Mouse (Mus musculus): ENCODE measurements around the gene Hs6st3. TPM values are rescaled to one million over a fixed set of nuclear protein-coding genes. Genes with fewer than 3 reads are reported as not detected.

Hs6st3 gene
- total and polyA plus RNA-seq, 3 experiments, result not detected

- Histone ChIP-seq H3K4me3 (replicated peaks in 1 of 3; ENCODE audit: low read depth in 2 of 3, low read length in 2 of 3, poor library complexity in 1 of 3) (no peak overlapping the region), H3K27ac (ENCODE audit: insufficient read depth, low read depth) (no peak overlapping the region), H3K4me1 (ENCODE audit: control insufficient read depth in 1 of 2, insufficient read depth in 2 of 2) (no peaks in the 10 kb centered on the region), H3K36me3 (replicated peaks in 1 of 2; ENCODE audit: control insufficient read depth in 1 of 2, insufficient read depth in 1 of 2, low read length in 1 of 2) (no peaks in the 10 kb centered on the region), H3K9me3 (replicated peaks; ENCODE audit: low read length) (peaks cover 9% of the 10 kb centered on the region), H3K9ac (ENCODE audit: insufficient read depth, low read depth) (no peak overlapping the region), H3K27me3 (replicated peaks) (no peaks in the 10 kb centered on the region), H3K79me2 (replicated peaks; ENCODE audit: control insufficient read depth, extremely low read depth, insufficient read depth, poor library complexity, severe bottlenecking) (no peaks in the 10 kb centered on the region), H3K4me2 (ENCODE audit: insufficient read depth, low read depth, poor library complexity, severe bottlenecking) (no peak overlapping the region)
- in situ Hi-C loops (cut with MboI; ENCODE audit: low pct_ligation_motif_present, low pct_unique_long_range_greater_than_20kb, low sequenced_read_pairs), result no loop called here
- DNase-seq (ENCODE audit: extremely low read depth), result no peak
- dilution Hi-C loops (cut with MboI; ENCODE audit: extremely low pct_ligation_motif_present, extremely low pct_unique_long_range_greater_than_20kb, low sequenced_read_pairs), result no loop called here
- TF ChIP-seq TBP (conservative IDR thresholded peaks at IDR 0.05; ENCODE audit: low read depth, low read length), result no peak
- TF ChIP-seq E2F4 (IDR thresholded peaks at IDR 0.05; ENCODE audit: insufficient replicate concordance, low read depth, low read length), result no peak
- TF ChIP-seq BHLHE40 (IDR thresholded peaks at IDR 0.05; ENCODE audit: low read depth, low read length), result no peak
- no peak for TF ChIP-seq JUN (IDR thresholded peaks at IDR 0.05; ENCODE audit: insufficient read depth, low read depth, low read length)
- TF ChIP-seq PAX5 (IDR thresholded peaks at IDR 0.05; ENCODE audit: low read length), result no peak
- no peak for TF ChIP-seq NRF1 (IDR thresholded peaks at IDR 0.05; ENCODE audit: low read depth, low read length)
- TF ChIP-seq USF1 (IDR thresholded peaks at IDR 0.05; ENCODE audit: low read depth, low read length), result no peak
- TF ChIP-seq MAFK (IDR thresholded peaks at IDR 0.05; ENCODE audit: insufficient replicate concordance, low read length), result no peak
- no peak for TF ChIP-seq UBTF (IDR thresholded peaks at IDR 0.05; ENCODE audit: low read depth, low read length)
- no peak for TF ChIP-seq MAX (IDR thresholded peaks at IDR 0.05; ENCODE audit: low read length)
- no peak for TF ChIP-seq CHD2 (IDR thresholded peaks at IDR 0.05; ENCODE audit: low read length)
- no peak for TF ChIP-seq MEF2A (IDR thresholded peaks at IDR 0.05; ENCODE audit: borderline replicate concordance, low read depth, low read length)
- TF ChIP-seq SIN3A (IDR thresholded peaks at IDR 0.05; ENCODE audit: low read length), result no peak
- no peak for TF ChIP-seq ZNF384 (IDR thresholded peaks at IDR 0.05; ENCODE audit: low read depth, low read length)
These were observed 209.1 kb downstream of the Hs6st3 start for GRCm38 (mm10) chr14:119347236-119347635.

- DNase-seq (ENCODE audit: extremely low read depth), result no peak
- dilution Hi-C loops (cut with MboI; ENCODE audit: extremely low pct_ligation_motif_present, extremely low pct_unique_long_range_greater_than_20kb, low sequenced_read_pairs), result no loop called here
- Histone ChIP-seq H3K4me3 (replicated peaks in 1 of 3; ENCODE audit: low read depth in 2 of 3, low read length in 2 of 3, poor library complexity in 1 of 3) (no peak overlapping the region), H3K4me2 (ENCODE audit: insufficient read depth, low read depth, poor library complexity, severe bottlenecking) (no peak overlapping the region), H3K4me1 (ENCODE audit: control insufficient read depth in 1 of 2, insufficient read depth in 2 of 2) (no peaks in the 10 kb centered on the region), H3K27ac (ENCODE audit: insufficient read depth, low read depth) (no peak overlapping the region), H3K9me3 (replicated peaks; ENCODE audit: low read length) (peaks cover 8% of the 10 kb centered on the region), H3K79me2 (replicated peaks; ENCODE audit: control insufficient read depth, extremely low read depth, insufficient read depth, poor library complexity, severe bottlenecking) (no peaks in the 10 kb centered on the region), H3K27me3 (replicated peaks) (no peaks in the 10 kb centered on the region), H3K9ac (ENCODE audit: insufficient read depth, low read depth) (no peak overlapping the region), H3K36me3 (replicated peaks in 1 of 2; ENCODE audit: control insufficient read depth in 1 of 2, insufficient read depth in 1 of 2, low read length in 1 of 2) (no peaks in the 10 kb centered on the region)
- TF ChIP-seq NRF1 (IDR thresholded peaks at IDR 0.05; ENCODE audit: low read depth, low read length) (no peak), POLR2A (IDR thresholded peaks at IDR 0.05; ENCODE audit: low read depth, low read length) (no peak), MXI1 (IDR thresholded peaks at IDR 0.05; ENCODE audit: low read depth, low read length) (no peak), CHD2 (IDR thresholded peaks at IDR 0.05; ENCODE audit: low read length) (no peak), EP300 (IDR thresholded peaks at IDR 0.05; ENCODE audit: low read length) (no peak), ETS1 (conservative IDR thresholded peaks at IDR 0.05; ENCODE audit: low read depth, low read length) (no peak), JUN (IDR thresholded peaks at IDR 0.05; ENCODE audit: insufficient read depth, low read depth, low read length) (no peak), MAZ (IDR thresholded peaks at IDR 0.05; ENCODE audit: low read depth, low read length) (no peak), E2F4 (IDR thresholded peaks at IDR 0.05; ENCODE audit: insufficient replicate concordance, low read depth, low read length) (no peak), SMC3 (IDR thresholded peaks at IDR 0.05; ENCODE audit: low read depth, low read length) (no peak), RAD21 (IDR thresholded peaks at IDR 0.05; ENCODE audit: low read depth, low read length) (no peak), MAFK (IDR thresholded peaks at IDR 0.05; ENCODE audit: insufficient replicate concordance, low read length) (no peak), ZKSCAN1 (IDR thresholded peaks at IDR 0.05; ENCODE audit: borderline replicate concordance, low read depth, low read length) (no peak), USF2 (conservative IDR thresholded peaks at IDR 0.05; ENCODE audit: low read depth, low read length) (no peak), MYC (IDR thresholded peaks at IDR 0.05; ENCODE audit: low read depth, low read length) (no peak), CHD1 (IDR thresholded peaks at IDR 0.05; ENCODE audit: low read depth, low read length) (no peak), KAT2A (IDR thresholded peaks at IDR 0.05; ENCODE audit: insufficient replicate concordance, low read length) (no peak), CTCF (conservative IDR thresholded peaks at IDR 0.05 in 1 of 2, IDR thresholded peaks at IDR 0.05 in 1 of 2; ENCODE audit: low read depth in 2 of 2, low read length in 2 of 2) (no peak), UBTF (IDR thresholded peaks at IDR 0.05; ENCODE audit: low read depth, low read length) (no peak)
- in situ Hi-C loops (cut with MboI; ENCODE audit: low pct_ligation_motif_present, low pct_unique_long_range_greater_than_20kb, low sequenced_read_pairs), result no loop called here
These were observed 223.3 kb downstream of the Hs6st3 start for GRCm38 (mm10) chr14:119361414-119361813.
